Mouse (Mus musculus): ENCODE results near the gene Obscn. TPM values are rescaled to one million over a fixed set of nuclear protein-coding genes. Genes with fewer than 3 reads are reported as not detected.

Gene Obscn
- polyA plus RNA-seq, 1 experiment from 2014 or later: 20.6 TPM

DNA sequence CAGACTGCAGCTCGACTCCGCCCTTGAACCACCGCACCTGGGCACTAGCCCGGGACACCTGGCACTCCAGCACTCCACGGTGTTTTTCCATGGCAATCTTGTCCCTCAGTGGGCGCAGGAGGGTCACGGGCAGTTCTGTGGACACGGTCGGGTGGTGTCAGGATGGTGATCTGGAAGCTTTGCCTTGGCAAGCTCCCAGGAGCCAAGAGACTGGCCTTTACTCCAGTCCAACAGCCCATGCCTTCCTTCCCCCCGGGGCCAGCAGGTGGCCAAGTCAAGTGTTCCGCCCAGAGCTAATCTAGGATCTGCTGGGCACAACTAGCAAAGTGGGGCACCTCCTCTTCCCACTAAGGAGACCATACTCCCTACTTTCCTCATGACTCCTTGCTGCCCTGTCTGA is 57.9 kb downstream of the Obscn start:
- WGBS: 88% methylated on average over 11 of the region's 11 CpGs
- peaks cover 20% of the 10 kb centered on the region; the same call in 1 of the 2 replicates for H3K4me1 ChIP-seq
- no peak for DNase-seq (ENCODE audit: low spot score)
- peaks cover 99% of the 10 kb centered on the region for H3K36me3 ChIP-seq
- no peak overlapping the region for H3K27ac ChIP-seq
- no peak overlapping the region for H3K4me3 ChIP-seq
- no peaks in the 10 kb centered on the region for H3K27me3 ChIP-seq (ENCODE audit: insufficient read depth, poor library complexity, severe bottlenecking)
- no peaks in the 10 kb centered on the region for H3K9me3 ChIP-seq

GRCm38 (mm10) chr11:59070321-59070720 is 65.9 kb downstream of the Obscn start:
- DNase-seq (ENCODE audit: low spot score): no peak
- WGBS: 74% methylated on average over 2 of the region's 2 CpGs
- H3K36me3 ChIP-seq: peaks cover 94% of the 10 kb centered on the region
- no peaks in the 10 kb centered on the region for H3K9me3 ChIP-seq
- no peak overlapping the region for H3K4me3 ChIP-seq
- H3K27me3 ChIP-seq (ENCODE audit: insufficient read depth, poor library complexity, severe bottlenecking): no peaks in the 10 kb centered on the region
- no peaks in the 10 kb centered on the region for H3K4me1 ChIP-seq
- H3K27ac ChIP-seq: no peak overlapping the region

GRCm38 (mm10) chr11:59068922-59069321 is 67.3 kb downstream of the Obscn start:
- 84% methylated on average over 8 of the region's 8 CpGs for WGBS
- Histone ChIP-seq H3K4me1 (no peaks in the 10 kb centered on the region), H3K36me3 (peaks cover 94% of the 10 kb centered on the region), H3K4me3 (no peak overlapping the region), H3K9me3 (no peaks in the 10 kb centered on the region), H3K27ac (no peak overlapping the region), H3K27me3 (ENCODE audit: insufficient read depth, poor library complexity, severe bottlenecking) (no peaks in the 10 kb centered on the region)
- no peak for DNase-seq (ENCODE audit: low spot score)

- H3K9me3 ChIP-seq: no peaks in the 10 kb centered on the region
- no peak for DNase-seq (ENCODE audit: low spot score)
- no peaks in the 10 kb centered on the region for H3K27me3 ChIP-seq (ENCODE audit: insufficient read depth, poor library complexity, severe bottlenecking)
- H3K27ac ChIP-seq: no peak overlapping the region
- no peaks in the 10 kb centered on the region for H3K4me1 ChIP-seq
- peaks cover 94% of the 10 kb centered on the region for H3K36me3 ChIP-seq
- H3K4me3 ChIP-seq: no peak overlapping the region
- WGBS: 71% methylated on average over 1 of the region's 1 CpGs
Measured at GRCm38 (mm10) chr11:59068433-59068832, 67.8 kb downstream of the Obscn start.

GRCm38 (mm10) chr11:59067921-59068320 is 68.3 kb downstream of the Obscn start:
- Histone ChIP-seq H3K36me3 (peaks cover 94% of the 10 kb centered on the region), H3K4me3 (no peak overlapping the region), H3K27ac (no peak overlapping the region), H3K4me1 (no peaks in the 10 kb centered on the region), H3K27me3 (ENCODE audit: insufficient read depth, poor library complexity, severe bottlenecking) (no peaks in the 10 kb centered on the region), H3K9me3 (no peaks in the 10 kb centered on the region)
- WGBS: 87% methylated on average over 9 of the region's 9 CpGs
- DNase-seq (ENCODE audit: low spot score): no peak

- no peak overlapping the region for H3K4me3 ChIP-seq
- H3K27me3 ChIP-seq (ENCODE audit: insufficient read depth, poor library complexity, severe bottlenecking): no peaks in the 10 kb centered on the region
- no peaks in the 10 kb centered on the region for H3K4me1 ChIP-seq
- H3K36me3 ChIP-seq: peaks cover 78% of the 10 kb centered on the region
- 74% methylated on average over 3 of the region's 3 CpGs for WGBS
- H3K27ac ChIP-seq: no peak overlapping the region
- DNase-seq (ENCODE audit: low spot score): no peak
- H3K9me3 ChIP-seq: no peaks in the 10 kb centered on the region
Measured at GRCm38 (mm10) chr11:59058025-59058424, 78.2 kb downstream of the Obscn start.

- no peak overlapping the region for H3K4me3 ChIP-seq
- no peak for DNase-seq (ENCODE audit: low spot score)
- WGBS: 86% methylated on average over 9 of the region's 9 CpGs
- no peak overlapping the region for H3K27ac ChIP-seq
- no peaks in the 10 kb centered on the region for H3K4me1 ChIP-seq
- H3K36me3 ChIP-seq: peaks cover 95% of the 10 kb centered on the region
- no peaks in the 10 kb centered on the region for H3K9me3 ChIP-seq
- no peaks in the 10 kb centered on the region; the same call in 1 of the 2 replicates for H3K27me3 ChIP-seq (ENCODE audit: insufficient read depth, poor library complexity, severe bottlenecking)
Measured at GRCm38 (mm10) chr11:59051031-59051430, 85.2 kb downstream of the Obscn start.

DNA sequence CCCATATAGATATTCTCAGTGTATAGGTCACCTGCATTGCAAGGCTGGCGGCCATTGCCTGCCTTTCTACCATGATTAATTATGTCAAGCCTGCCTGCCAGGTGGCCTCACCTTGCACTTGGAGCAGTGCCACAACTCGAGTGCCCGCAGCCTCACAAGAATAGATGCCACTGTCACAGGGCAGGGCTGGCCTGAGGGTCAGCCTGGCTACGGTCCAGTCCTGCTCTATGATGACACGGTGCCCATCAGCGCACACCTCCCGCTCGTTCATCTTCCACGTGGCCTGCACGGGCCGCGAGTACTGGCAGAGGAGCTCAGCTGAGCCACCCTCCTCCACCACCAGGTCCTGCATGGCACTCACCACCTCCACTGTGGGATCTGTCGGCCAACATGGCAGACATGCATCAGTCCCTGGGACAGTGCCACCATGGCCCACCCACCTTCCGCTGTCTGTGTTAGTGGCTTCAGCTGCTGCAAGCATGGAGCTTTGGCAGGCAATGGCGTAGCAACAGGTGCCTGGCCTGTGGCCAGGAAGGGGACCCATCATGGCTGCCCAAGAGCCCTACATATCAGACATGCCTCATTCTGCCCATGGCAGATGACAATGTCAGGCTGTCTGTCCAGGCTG is 91.4 kb downstream of the Obscn start:
- WGBS: 87% methylated on average over 15 of the region's 15 CpGs
- H3K4me3 ChIP-seq: no peak overlapping the region
- no peaks in the 10 kb centered on the region for H3K27me3 ChIP-seq (ENCODE audit: insufficient read depth, poor library complexity, severe bottlenecking)
- no peaks in the 10 kb centered on the region for H3K4me1 ChIP-seq
- DNase-seq (ENCODE audit: low spot score): no peak
- H3K36me3 ChIP-seq: peaks cover 99% of the 10 kb centered on the region
- H3K27ac ChIP-seq: no peak overlapping the region
- no peaks in the 10 kb centered on the region for H3K9me3 ChIP-seq

DNA sequence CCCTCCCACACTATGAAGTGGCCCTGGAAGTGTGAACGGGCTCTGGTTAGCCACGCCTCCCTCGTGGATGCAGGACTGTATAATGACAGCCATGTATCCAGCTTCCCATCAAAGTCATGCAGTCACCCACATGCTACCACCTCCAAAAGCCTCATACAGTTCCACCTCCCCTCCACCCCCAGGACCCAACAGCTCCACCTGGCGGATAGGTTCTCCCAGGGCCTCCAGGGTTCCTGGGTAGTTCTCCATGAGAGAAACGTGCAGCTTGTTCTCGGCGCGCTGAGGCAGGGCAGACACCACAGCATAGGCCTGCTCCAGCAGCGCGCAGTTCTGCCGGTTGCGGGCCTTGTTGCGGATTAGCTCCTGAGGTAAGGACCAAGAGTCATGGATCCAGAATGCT is 107.2 kb downstream of the Obscn start:
- Histone ChIP-seq H3K36me3 (peaks cover 99% of the 10 kb centered on the region), H3K4me1 (no peaks in the 10 kb centered on the region), H3K27ac (no peak overlapping the region), H3K9me3 (no peaks in the 10 kb centered on the region), H3K4me3 (no peak overlapping the region), H3K27me3 (ENCODE audit: insufficient read depth, poor library complexity, severe bottlenecking) (no peaks in the 10 kb centered on the region)
- 85% methylated on average over 13 of the region's 13 CpGs for WGBS
- DNase-seq (ENCODE audit: low spot score): no peak

DNA sequence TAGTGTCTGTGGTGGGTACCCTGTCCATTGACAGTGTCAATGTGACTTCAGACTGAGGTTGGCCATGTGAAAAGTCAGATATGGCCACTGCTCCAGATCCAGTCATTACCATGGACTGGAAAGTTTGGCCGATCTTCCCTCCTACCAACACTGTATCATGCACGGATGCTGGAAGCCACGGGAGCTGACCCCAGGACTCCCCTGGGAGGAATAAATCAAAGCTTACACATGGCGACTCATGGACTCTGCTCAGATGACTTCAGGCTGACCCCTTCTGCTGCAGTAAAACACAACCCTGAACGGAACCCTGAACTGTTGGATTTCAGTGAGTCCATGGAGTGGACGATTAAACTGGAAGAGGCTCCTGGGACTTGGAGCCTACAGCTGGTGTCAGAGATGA is 109.8 kb downstream of the Obscn start:
- Histone ChIP-seq H3K27ac (no peak overlapping the region), H3K4me1 (no peaks in the 10 kb centered on the region; the same call in 1 of the 2 replicates), H3K4me3 (no peak overlapping the region), H3K36me3 (peaks cover 98% of the 10 kb centered on the region), H3K9me3 (no peaks in the 10 kb centered on the region), H3K27me3 (ENCODE audit: insufficient read depth, poor library complexity, severe bottlenecking) (no peaks in the 10 kb centered on the region)
- 85% methylated on average over 6 of the region's 6 CpGs for WGBS
- DNase-seq (ENCODE audit: low spot score): no peak

DNA sequence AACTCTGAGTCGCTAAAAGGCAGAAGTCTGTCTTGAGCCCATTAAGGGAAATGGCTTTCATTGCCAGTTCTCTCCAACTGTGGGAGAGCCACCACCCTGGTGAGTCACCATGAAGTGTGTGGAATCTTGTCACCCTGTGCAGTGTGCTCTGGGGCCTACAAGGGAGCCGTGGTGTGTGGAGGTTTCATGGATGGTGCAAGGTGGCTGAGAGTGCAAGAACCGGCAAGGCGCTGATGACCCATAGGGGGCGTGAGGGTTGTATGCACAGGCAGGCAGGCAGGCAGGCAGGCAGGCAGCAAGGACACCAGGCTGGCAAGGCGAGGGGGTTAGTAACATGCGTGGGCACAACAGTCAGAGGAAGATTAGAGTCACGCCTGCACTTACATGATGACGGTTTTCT is 121.2 kb downstream of the Obscn start:
- peaks cover 70% of the 10 kb centered on the region for H3K36me3 ChIP-seq
- no peak overlapping the region for H3K4me3 ChIP-seq
- peaks cover 14% of the 10 kb centered on the region for H3K4me1 ChIP-seq
- DNase-seq (ENCODE audit: low spot score): no peak
- H3K9me3 ChIP-seq: no peaks in the 10 kb centered on the region
- H3K27ac ChIP-seq: no peak overlapping the region
- 36% methylated on average over 9 of the region's 9 CpGs for WGBS
- H3K27me3 ChIP-seq (ENCODE audit: insufficient read depth, poor library complexity, severe bottlenecking): no peaks in the 10 kb centered on the region

DNA sequence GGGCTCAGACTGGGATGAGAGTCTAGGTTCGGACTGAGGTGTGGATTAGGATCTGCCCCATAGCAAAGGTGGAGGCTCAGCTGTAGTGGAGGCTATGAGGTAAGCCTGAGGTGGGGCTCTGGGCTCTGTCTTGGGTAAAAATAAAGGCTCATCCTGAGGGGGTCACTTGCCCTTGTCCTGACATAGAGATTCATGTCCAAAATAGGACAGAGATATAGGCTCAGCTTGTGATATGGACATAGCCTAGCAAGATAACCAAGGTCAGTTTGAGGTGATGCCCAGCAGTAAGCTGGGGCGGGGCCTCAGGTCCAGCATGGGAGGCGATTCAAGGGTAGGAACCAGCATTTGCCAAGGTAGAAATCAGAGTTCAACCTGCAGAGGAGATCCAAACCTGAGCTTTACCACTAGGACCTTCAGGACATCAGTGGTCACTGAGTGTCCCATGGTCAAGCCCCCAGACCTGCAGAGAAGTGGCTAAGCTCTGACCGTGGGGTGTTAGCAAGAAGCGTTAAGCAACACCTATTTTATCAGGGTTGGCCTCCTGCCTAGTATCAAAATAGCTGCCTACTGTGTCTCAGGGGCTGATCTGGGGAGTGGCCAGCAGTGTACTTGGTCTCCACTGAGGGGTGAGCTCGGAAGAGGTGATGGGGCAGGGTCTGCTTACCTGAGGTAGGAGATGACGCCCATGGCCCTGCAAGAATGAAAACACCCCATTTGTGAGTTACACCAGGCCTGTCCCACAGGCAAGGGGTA is 133.7 kb downstream of the Obscn start:
- Histone ChIP-seq H3K9me3 (no peaks in the 10 kb centered on the region), H3K36me3 (peaks cover 7% of the 10 kb centered on the region; the same call in 1 of the 2 replicates), H3K4me3 (peak overlapping the region; percentile 43), H3K27me3 (ENCODE audit: insufficient read depth, poor library complexity, severe bottlenecking) (0 out of 2 replicates have a peak, but pooled peaks cover 8% of the 10 kb centered on the region), H3K4me1 (peaks cover 63% of the 10 kb centered on the region), H3K27ac (peak overlapping the region; percentile 75)
- 43% methylated on average over 7 of the region's 7 CpGs for WGBS
- no peak for DNase-seq (ENCODE audit: low spot score)

- H3K9me3 ChIP-seq: no peaks in the 10 kb centered on the region
- peaks cover 10% of the 10 kb centered on the region for H3K27me3 ChIP-seq (ENCODE audit: insufficient read depth, poor library complexity, severe bottlenecking)
- peaks cover 79% of the 10 kb centered on the region for H3K4me1 ChIP-seq
- DNase-seq (ENCODE audit: low spot score): no peak
- WGBS: 90% methylated on average over 21 of the region's 21 CpGs
- peak overlapping the region; percentile 75 for H3K27ac ChIP-seq
- no peak overlapping the region for H3K4me3 ChIP-seq
- peaks cover 19% of the 10 kb centered on the region; the same call in 1 of the 2 replicates for H3K36me3 ChIP-seq
Measured at GRCm38 (mm10) chr11:59000635-59001034, 135.6 kb downstream of the Obscn start.
